Comparison of ENCODE assay signal across 8 mouse cellular contexts in genomic region chr17:35866911-35867890, GRCm38 (mm10). TPM values are rescaled to one million over a fixed set of nuclear protein-coding genes. Genes with fewer than 3 reads are reported as not detected.
DNase-seq lines count a peak whose midpoint lies in the region; ATAC-seq and TF ChIP-seq lines count a peak whose summit lies in the region.

No protein-coding gene starts in this region.

- WGBS in embryonic facial prominence, embryonic 10.5 days, result 11% methylated on average over 26 of the region's 26 CpGs
- WGBS in limb, embryonic 13.5 days, result 8% methylated on average over 26 of the region's 26 CpGs
- 7% methylated on average over 26 of the region's 26 CpGs for WGBS in midbrain, embryonic 14.5 days
- 6% methylated on average over 26 of the region's 26 CpGs for WGBS in thymus, adult 2 months

- intact Hi-C loops in heart, postnatal 10 days (cut with DNase I), result no loop called here
- intact Hi-C loops in left cerebral cortex, postnatal 4 days (cut with DNase I), result loop anchor here (2.0 kb wide), 1 partner anchor 32 kb away; no protein-coding TSS in a partner anchor

- peak; percentile 42 for DNase-seq in ovary, postnatal 36 days (ENCODE audit: low spot score)
- DNase-seq in ovary, postnatal 10 days (ENCODE audit: low spot score), result no peak
- DNase-seq in embryonic facial prominence, embryonic 10.5 days (ENCODE audit: low spot score), result peak; percentile 55
- peak; percentile 62 to 63 for DNase-seq in heart, postnatal 10 days
- DNase-seq in midbrain, embryonic 14.5 days, result peak; percentile 55
- DNase-seq in thymus, adult 2 months, result peak; percentile 72
- DNase-seq in left cerebral cortex, postnatal 4 days, result no peak

- no peak for ATAC-seq in limb, embryonic 13.5 days (ENCODE audit: low FRiP score, low read depth)
- ATAC-seq in midbrain, embryonic 14.5 days (ENCODE audit: low FRiP score, low TSS enrichment), result no peak

- H3K27me3 ChIP-seq in embryonic facial prominence, embryonic 10.5 days (replicated peaks; ENCODE audit: low read depth, poor library complexity, severe bottlenecking), result no peaks in the 10 kb centered on the region
- no peaks in the 10 kb centered on the region for H3K27me3 ChIP-seq in limb, embryonic 13.5 days
- no peaks in the 10 kb centered on the region for H3K27me3 ChIP-seq in midbrain, embryonic 14.5 days (ENCODE audit: control insufficient read depth, insufficient read depth, low read length)
- H3K27me3 ChIP-seq in thymus, adult 2 months (ENCODE audit: control insufficient read depth, insufficient read depth, low read length), result no peaks in the 10 kb centered on the region

- H3K4me1 ChIP-seq in embryonic facial prominence, embryonic 10.5 days, result peaks cover 66% of the 10 kb centered on the region
- peaks cover 54% of the 10 kb centered on the region for H3K4me1 ChIP-seq in limb, embryonic 13.5 days
- peaks cover 46% of the 10 kb centered on the region for H3K4me1 ChIP-seq in midbrain, embryonic 14.5 days (ENCODE audit: control insufficient read depth, insufficient read depth, low read length)
- H3K4me1 ChIP-seq in thymus, adult 2 months (replicated peaks; ENCODE audit: control insufficient read depth, insufficient read depth, low read length), result peaks cover 39% of the 10 kb centered on the region

- peak overlapping the region; percentile 95 for H3K27ac ChIP-seq in embryonic facial prominence, embryonic 10.5 days (replicated peaks)
- H3K27ac ChIP-seq in limb, embryonic 13.5 days, result peak overlapping the region; percentile 95
- peak overlapping the region; percentile 97 for H3K27ac ChIP-seq in midbrain, embryonic 14.5 days (replicated peaks; ENCODE audit: low read depth, low read length)
- H3K27ac ChIP-seq in thymus, adult 2 months (ENCODE audit: control insufficient read depth, insufficient read depth, low read length), result peak overlapping the region; percentile 55

- H3K9ac ChIP-seq in limb, embryonic 13.5 days, result peak overlapping the region; percentile 86
- H3K9ac ChIP-seq in midbrain, embryonic 14.5 days (replicated peaks; ENCODE audit: low read length), result peak overlapping the region; percentile 93

- peaks cover 5% of the 10 kb centered on the region for H3K9me3 ChIP-seq in embryonic facial prominence, embryonic 10.5 days
- no peaks in the 10 kb centered on the region for H3K9me3 ChIP-seq in limb, embryonic 13.5 days
- no peaks in the 10 kb centered on the region for H3K9me3 ChIP-seq in midbrain, embryonic 14.5 days (ENCODE audit: control insufficient read depth, low read length)

- peak overlapping the region; percentile 99 for H3K4me2 ChIP-seq in limb, embryonic 13.5 days (replicated peaks)
- H3K4me2 ChIP-seq in midbrain, embryonic 14.5 days (ENCODE audit: low read length), result peak overlapping the region; percentile 91

- TF ChIP-seq POLR2A in thymus, adult 2 months (IDR thresholded peaks at IDR 0.05; ENCODE audit: control insufficient read depth, extremely low read depth, insufficient read depth, low read length, poor library complexity), result no peak

- peak overlapping the region; percentile 63 for H3K4me3 ChIP-seq in embryonic facial prominence, embryonic 10.5 days
- H3K4me3 ChIP-seq in limb, embryonic 13.5 days, result peak overlapping the region; percentile 63
- H3K4me3 ChIP-seq in midbrain, embryonic 14.5 days (replicated peaks; ENCODE audit: low read depth, low read length), result peak overlapping the region; percentile 79
- H3K4me3 ChIP-seq in thymus, adult 2 months (ENCODE audit: control insufficient read depth, insufficient read depth, low read length), result peak overlapping the region; percentile 96

- TF ChIP-seq CTCF in thymus, adult 2 months (IDR thresholded peaks at IDR 0.05; ENCODE audit: borderline replicate concordance, control insufficient read depth, extremely low read depth, insufficient read depth, low read length, poor library complexity), result peak; percentile 10; the same call in 1 of the 2 replicates

- H3K36me3 ChIP-seq in embryonic facial prominence, embryonic 10.5 days (replicated peaks), result peaks cover 48% of the 10 kb centered on the region
- peaks cover 15% of the 10 kb centered on the region for H3K36me3 ChIP-seq in limb, embryonic 13.5 days
- H3K36me3 ChIP-seq in midbrain, embryonic 14.5 days (ENCODE audit: control insufficient read depth, insufficient read depth, low read length), result peaks cover 4% of the 10 kb centered on the region; the same call in 1 of the 2 replicates
- H3K36me3 ChIP-seq in thymus, adult 2 months (ENCODE audit: control insufficient read depth, insufficient read depth, low read length), result no peaks in the 10 kb centered on the region

RNA-seq across cellular contexts. Expression of gene Ppp1r18, which starts 1.8 kb away (rescaled TPM):
- polyA plus RNA-seq in embryonic facial prominence, embryonic 10.5 days (2016; fragmentation: Nextera tagmentation; extraction: Ambion mirVana), result 27.4 and 29.7 TPM in 2 replicates
- 10 to 100 TPM; 27.9 to 29.6 TPM for total RNA-seq in heart, postnatal 10 days (2021)
- 22.4 and 27.6 TPM in 2 replicates for polyA plus RNA-seq in limb, embryonic 13.5 days (2015; fragmentation: Nextera tagmentation; extraction: Ambion mirVana)
- 17.4 and 21.0 TPM in 2 replicates for polyA plus RNA-seq in midbrain, embryonic 14.5 days (2014; fragmentation: Nextera tagmentation; extraction: Ambion mirVana)
- 174 and 176 TPM in 2 replicates for polyA plus RNA-seq in thymus, adult 2 months (2012; rRNA removed)
- 10 to 100 TPM; 43.3 to 52.7 TPM for total RNA-seq in left cerebral cortex, postnatal 4 days (2021)

RNA-seq across cellular contexts. Expression of gene Nrm, which starts 6.1 kb away (rescaled TPM):
- 64.6 and 65.1 TPM in 2 replicates for polyA plus RNA-seq in embryonic facial prominence, embryonic 10.5 days (2016; fragmentation: Nextera tagmentation; extraction: Ambion mirVana)
- total RNA-seq in heart, postnatal 10 days (2021), result 10 to 100 TPM; 12.6 to 13.5 TPM
- 54.9 and 55.1 TPM in 2 replicates for polyA plus RNA-seq in limb, embryonic 13.5 days (2015; fragmentation: Nextera tagmentation; extraction: Ambion mirVana)
- 14.5 and 20.2 TPM in 2 replicates for polyA plus RNA-seq in midbrain, embryonic 14.5 days (2014; fragmentation: Nextera tagmentation; extraction: Ambion mirVana)
- polyA plus RNA-seq in thymus, adult 2 months (2012; rRNA removed), result 82.8 and 111 TPM in 2 replicates
- 1 to 10 TPM; 6.1 to 7.0 TPM for total RNA-seq in left cerebral cortex, postnatal 4 days (2021)

RNA-seq across cellular contexts. Expression of gene Dhx16, which starts 12.4 kb away (rescaled TPM):
- polyA plus RNA-seq in embryonic facial prominence, embryonic 10.5 days (2016; fragmentation: Nextera tagmentation; extraction: Ambion mirVana), result 52.6 and 60.7 TPM in 2 replicates
- 10 to 100 TPM; 24.7 to 29.2 TPM for total RNA-seq in heart, postnatal 10 days (2021)
- 41.8 and 42.5 TPM in 2 replicates for polyA plus RNA-seq in limb, embryonic 13.5 days (2015; fragmentation: Nextera tagmentation; extraction: Ambion mirVana)
- 27.4 and 30.7 TPM in 2 replicates for polyA plus RNA-seq in midbrain, embryonic 14.5 days (2014; fragmentation: Nextera tagmentation; extraction: Ambion mirVana)
- polyA plus RNA-seq in thymus, adult 2 months (2012; rRNA removed), result 174 and 182 TPM in 2 replicates
- total RNA-seq in left cerebral cortex, postnatal 4 days (2021), result 10 to 100 TPM; 37.4 to 38.8 TPM

RNA-seq across cellular contexts. Expression of gene Mdc1, which starts 25.9 kb away (rescaled TPM):
- 18.4 and 21.2 TPM in 2 replicates for polyA plus RNA-seq in embryonic facial prominence, embryonic 10.5 days (2016; fragmentation: Nextera tagmentation; extraction: Ambion mirVana)
- total RNA-seq in heart, postnatal 10 days (2021), result 10 to 100 TPM; 20.4 to 22.1 TPM
- 13.5 and 15.5 TPM in 2 replicates for polyA plus RNA-seq in limb, embryonic 13.5 days (2015; fragmentation: Nextera tagmentation; extraction: Ambion mirVana)
- 7.3 and 8.2 TPM in 2 replicates for polyA plus RNA-seq in midbrain, embryonic 14.5 days (2014; fragmentation: Nextera tagmentation; extraction: Ambion mirVana)
- polyA plus RNA-seq in thymus, adult 2 months (2012; rRNA removed), result 17.4 and 22.4 TPM in 2 replicates
- 10 to 100 TPM; 30.1 to 30.4 TPM for total RNA-seq in left cerebral cortex, postnatal 4 days (2021)

RNA-seq across cellular contexts. Expression of gene Tubb5, which starts 29.1 kb away (rescaled TPM):
- 1,654 and 1,662 TPM in 2 replicates for polyA plus RNA-seq in embryonic facial prominence, embryonic 10.5 days (2016; fragmentation: Nextera tagmentation; extraction: Ambion mirVana)
- 100 to 1,000 TPM; 358 to 363 TPM for total RNA-seq in heart, postnatal 10 days (2021)
- 1,168 and 1,170 TPM in 2 replicates for polyA plus RNA-seq in limb, embryonic 13.5 days (2015; fragmentation: Nextera tagmentation; extraction: Ambion mirVana)
- 1,880 and 2,054 TPM in 2 replicates for polyA plus RNA-seq in midbrain, embryonic 14.5 days (2014; fragmentation: Nextera tagmentation; extraction: Ambion mirVana)
- polyA plus RNA-seq in thymus, adult 2 months (2012; rRNA removed), result 1,522 and 2,049 TPM in 2 replicates
- 1,000 to 10,000 TPM; 2,525 to 2,580 TPM for total RNA-seq in left cerebral cortex, postnatal 4 days (2021)

Comparison
In these comparisons a context has a peak if more than half of its experiments do, and no peak if none do; other contexts are left out.
1. DNase-seq: peak in ovary, postnatal 36 days (single experiment), embryonic facial prominence, embryonic 10.5 days (single experiment), heart, postnatal 10 days (2 of 2), midbrain, embryonic 14.5 days (single experiment) and thymus, adult 2 months (single experiment); none in ovary, postnatal 10 days (single experiment) and left cerebral cortex, postnatal 4 days (single experiment).
2. Peak in every context shown above with its lines, with median percentiles within 50 percentile points of each other: H3K27ac ChIP-seq and H3K4me3 ChIP-seq.